Comparison of ENCODE assay signal across 9 mouse cellular contexts in genomic region chr11:68579462-68579881, GRCm38 (mm10). TPM values are rescaled to one million over a fixed set of nuclear protein-coding genes. Genes with fewer than 3 reads are reported as not detected.
DNase-seq lines count a peak whose midpoint lies in the region; ATAC-seq and TF ChIP-seq lines count a peak whose summit lies in the region.
"Had no signal": no experiment of that assay in that cellular context is flagged by ENCODE, and none has a peak within 500 bp of the region (broad histone marks: within the 10 kb centered on the region; RNA-seq: fewer than 3 reads in every experiment).

No protein-coding gene starts in this region.

- peak; percentile 32 to 60 for DNase-seq in heart, postnatal 14 days
- DNase-seq in heart, adult 8-10 months (ENCODE audit: low spot score) = no peak
- peak; percentile 53 to 56 for DNase-seq in layer of hippocampus, postnatal 36 days
- no peak for DNase-seq in adipocyte (ENCODE audit: low spot score)
- DNase-seq in kidney, adult 2 months = no peak

- 0 out of 2 replicates have a peak, but pooled peaks cover 3% of the 10 kb centered on the region for H3K27me3 ChIP-seq in forebrain, embryonic 12.5 days
- no peaks in the 10 kb centered on the region for H3K27me3 ChIP-seq in neural tube, embryonic 12.5 days (replicated peaks)
- no peaks in the 10 kb centered on the region for H3K27me3 ChIP-seq in kidney, adult 2 months (replicated peaks; ENCODE audit: control insufficient read depth, insufficient read depth, low read length)

- TF ChIP-seq POLR2A in kidney, adult 2 months (IDR thresholded peaks at IDR 0.05; ENCODE audit: low read depth, low read length) = no peak

- H3K36me3 ChIP-seq in forebrain, embryonic 12.5 days (replicated peaks) = no peaks in the 10 kb centered on the region
- H3K36me3 ChIP-seq in neural tube, embryonic 12.5 days = no peaks in the 10 kb centered on the region
- H3K36me3 ChIP-seq in kidney, adult 2 months (ENCODE audit: control insufficient read depth, insufficient read depth, low read length) = no peaks in the 10 kb centered on the region

- H3K4me3 ChIP-seq in forebrain, embryonic 12.5 days (replicated peaks) = no peak overlapping the region
- H3K4me3 ChIP-seq in neural tube, embryonic 12.5 days = no peak overlapping the region
- no peak overlapping the region for H3K4me3 ChIP-seq in kidney, adult 2 months (ENCODE audit: insufficient read depth, low read depth, low read length)

- WGBS in forebrain, embryonic 12.5 days = 21% methylated on average over 9 of the region's 9 CpGs
- 35% methylated on average over 9 of the region's 9 CpGs for WGBS in neural tube, embryonic 12.5 days
- 46% methylated on average over 9 of the region's 9 CpGs for WGBS in kidney, adult 2 months

- intact Hi-C loops in heart, postnatal 14 days (cut with DNase I) = no loop called here

- peaks cover 21% of the 10 kb centered on the region for H3K4me1 ChIP-seq in forebrain, embryonic 12.5 days
- peaks cover 7% of the 10 kb centered on the region; the same call in 1 of the 2 replicates for H3K4me1 ChIP-seq in neural tube, embryonic 12.5 days
- H3K4me1 ChIP-seq in kidney, adult 2 months (ENCODE audit: control insufficient read depth, insufficient read depth, low read length) = no peaks in the 10 kb centered on the region

- H3K4me2 ChIP-seq in forebrain, embryonic 12.5 days = peak overlapping the region; percentile 17; the same call in 1 of the 2 replicates
- 0 out of 2 replicates have a peak overlapping the region, but pooled peaks have one; percentile 4 for H3K4me2 ChIP-seq in neural tube, embryonic 12.5 days (replicated peaks)

- H3K9me3 ChIP-seq in forebrain, embryonic 12.5 days = no peaks in the 10 kb centered on the region
- H3K9me3 ChIP-seq in neural tube, embryonic 12.5 days = no peaks in the 10 kb centered on the region

- no peak for TF ChIP-seq CTCF in kidney, adult 2 months (conservative IDR thresholded peaks at IDR 0.05; ENCODE audit: insufficient read depth, insufficient read length, low read depth, low read length)

- no peak overlapping the region for H3K9ac ChIP-seq in forebrain, embryonic 12.5 days
- no peak overlapping the region for H3K9ac ChIP-seq in neural tube, embryonic 12.5 days

- peak; percentile 88 for ATAC-seq in cerebellum, adult (ENCODE audit: insufficient number of reproducible peaks, low FRiP score, low TSS enrichment)
- ATAC-seq in forebrain, embryonic 12.5 days (ENCODE audit: low FRiP score) = no peak
- 0 out of 2 replicates have a peak, but pooled peaks have one; percentile 21 for ATAC-seq in neural tube, embryonic 12.5 days (ENCODE audit: low FRiP score, low read depth)

- peak overlapping the region; percentile 36; the same call in 1 of the 2 replicates for H3K27ac ChIP-seq in forebrain, embryonic 12.5 days
- no peak overlapping the region for H3K27ac ChIP-seq in neural tube, embryonic 12.5 days
- H3K27ac ChIP-seq in kidney, adult 2 months (ENCODE audit: insufficient read depth, low read depth, low read length) = no peak overlapping the region

RNA-seq across cellular contexts. Expression of gene Ccdc42, which starts 7.3 kb away (rescaled TPM):
- not detected for total RNA-seq in heart, postnatal 14 days (2021)
- total RNA-seq in heart, adult 8-10 months (2022) = not detected
- 0.69 TPM in 1 of 2 replicates, not detected in the other for polyA plus RNA-seq in forebrain, embryonic 12.5 days (2016; fragmentation: Nextera tagmentation; extraction: Ambion mirVana)
- total RNA-seq in layer of hippocampus, postnatal 36 days (2021) = 1 to 10 TPM; 2.3 to 2.4 TPM
- polyA plus RNA-seq in neural tube, embryonic 12.5 days (2016; fragmentation: Nextera tagmentation; extraction: Ambion mirVana) = 0.79 TPM in 1 of 2 replicates, not detected in the other
- 0.33 TPM in 1 of 2 replicates, not detected in the other for polyA plus RNA-seq in kidney, adult 2 months (2012; rRNA removed)
- polyA plus RNA-seq: liver, embryonic 16.5 days had no signal

RNA-seq across cellular contexts. Expression of gene Mfsd6l, which starts 23.5 kb away (rescaled TPM):
- under 1 TPM; 0.24 to 0.43 TPM for total RNA-seq in heart, postnatal 14 days (2021)
- total RNA-seq in heart, adult 8-10 months (2022) = under 1 TPM in 3 of 4 experiments, not detected in 1; 0.11 to 0.25 (median 0.16) TPM
- 0.09 TPM in 1 of 2 replicates, not detected in the other for polyA plus RNA-seq in forebrain, embryonic 12.5 days (2016; fragmentation: Nextera tagmentation; extraction: Ambion mirVana)
- not detected for total RNA-seq in layer of hippocampus, postnatal 36 days (2021)
- not detected in 2 replicates for polyA plus RNA-seq in neural tube, embryonic 12.5 days (2016; fragmentation: Nextera tagmentation; extraction: Ambion mirVana)
- 2.2 and 2.3 TPM in 2 replicates for polyA plus RNA-seq in kidney, adult 2 months (2012; rRNA removed)

Comparison
In these comparisons a context has a peak if more than half of its experiments do, and no peak if none do; other contexts are left out.
1. DNase-seq: peak in heart, postnatal 14 days (2 of 2) and layer of hippocampus, postnatal 36 days (2 of 2); none in heart, adult 8-10 months (single experiment), adipocyte (single experiment) and kidney, adult 2 months (single experiment).